Mouse (Mus musculus): Measurements from ENCODE around the gene Akap1. TPM values are rescaled to one million over a fixed set of nuclear protein-coding genes. Genes with fewer than 3 reads are reported as not detected.

Gene Akap1
- polyA plus RNA-seq, 1 experiment from 2014 or later, result 18.9 TPM

GRCm38 (mm10) chr11:88803231-88804010 is 61.0 kb downstream of the Akap1 start:
- Histone ChIP-seq H3K9me3 (ENCODE audit: control insufficient read depth, low read length) (no peaks in the 10 kb centered on the region), H3K9ac (ENCODE audit: low read depth, low read length) (no peak overlapping the region), H3K27me3 (replicated peaks; ENCODE audit: control insufficient read depth, insufficient read depth, low read length) (no peaks in the 10 kb centered on the region), H3K36me3 (ENCODE audit: control insufficient read depth, insufficient read depth, low read length) (no peaks in the 10 kb centered on the region), H3K4me1 (replicated peaks; ENCODE audit: control insufficient read depth, insufficient read depth, low read length) (no peaks in the 10 kb centered on the region), H3K27ac (ENCODE audit: low read depth, low read length) (no peak overlapping the region), H3K4me3 (ENCODE audit: low read depth, low read length) (no peak overlapping the region), H3K4me2 (peak overlapping the region; percentile 36)
- 46% methylated on average over 31 of the region's 31 CpGs for WGBS
- DNase-seq (ENCODE audit: low spot score), result no peak
- ATAC-seq (replicated peaks; ENCODE audit: low FRiP score), result no peak

- no peaks in the 10 kb centered on the region for H3K9me3 ChIP-seq (ENCODE audit: control insufficient read depth, low read length)
- no peak for ATAC-seq (replicated peaks; ENCODE audit: low FRiP score)
- no peaks in the 10 kb centered on the region for H3K36me3 ChIP-seq (ENCODE audit: control insufficient read depth, insufficient read depth, low read length)
- 77% methylated on average over 8 of the region's 8 CpGs for WGBS
- H3K27me3 ChIP-seq (replicated peaks; ENCODE audit: control insufficient read depth, insufficient read depth, low read length), result no peaks in the 10 kb centered on the region
- DNase-seq (ENCODE audit: low spot score), result no peak
- H3K4me1 ChIP-seq (replicated peaks; ENCODE audit: control insufficient read depth, insufficient read depth, low read length), result no peaks in the 10 kb centered on the region
- H3K27ac ChIP-seq (ENCODE audit: low read depth, low read length), result no peak overlapping the region
- H3K4me3 ChIP-seq (ENCODE audit: low read depth, low read length), result no peak overlapping the region
- no peak overlapping the region for H3K9ac ChIP-seq (ENCODE audit: low read depth, low read length)
- no peak overlapping the region for H3K4me2 ChIP-seq
Observed at GRCm38 (mm10) chr11:88796207-88796606, 68.2 kb downstream of the Akap1 start.

DNA sequence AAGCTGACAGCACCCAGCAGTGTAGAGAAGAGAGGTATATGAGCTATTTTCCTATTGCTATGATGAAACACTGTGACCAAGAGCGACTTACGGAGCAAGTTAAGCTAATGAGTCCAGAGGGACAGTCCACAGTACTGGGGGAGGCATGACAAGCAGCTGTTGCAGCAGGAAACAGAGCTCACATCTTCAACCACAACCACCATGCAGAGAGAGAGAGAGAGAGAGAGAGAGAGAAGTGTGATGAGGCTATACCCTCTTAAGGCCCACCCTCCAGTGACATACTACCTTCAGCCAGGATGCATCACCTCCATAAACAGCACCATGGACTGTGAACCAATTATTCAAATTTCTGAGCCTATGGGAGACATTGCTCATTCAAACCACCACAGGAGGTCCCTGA is 74.5 kb downstream of the Akap1 start:
- no peaks in the 10 kb centered on the region for H3K36me3 ChIP-seq (ENCODE audit: control insufficient read depth, insufficient read depth, low read length)
- H3K9me3 ChIP-seq (ENCODE audit: control insufficient read depth, low read length), result no peaks in the 10 kb centered on the region
- H3K9ac ChIP-seq (ENCODE audit: low read depth, low read length), result no peak overlapping the region
- H3K27me3 ChIP-seq (replicated peaks; ENCODE audit: control insufficient read depth, insufficient read depth, low read length), result no peaks in the 10 kb centered on the region
- H3K4me2 ChIP-seq, result no peak overlapping the region
- ATAC-seq (replicated peaks; ENCODE audit: low FRiP score) (no peak), DNase-seq (ENCODE audit: low spot score) (no peak)
- no peaks in the 10 kb centered on the region for H3K4me1 ChIP-seq (replicated peaks; ENCODE audit: control insufficient read depth, insufficient read depth, low read length)
- WGBS, result 61% methylated on average over 2 of the region's 2 CpGs
- no peak overlapping the region for H3K27ac ChIP-seq (ENCODE audit: low read depth, low read length)
- H3K4me3 ChIP-seq (ENCODE audit: low read depth, low read length), result no peak overlapping the region

- H3K9ac ChIP-seq (ENCODE audit: low read depth, low read length), result no peak overlapping the region
- 75% methylated on average over 7 of the region's 7 CpGs for WGBS
- H3K36me3 ChIP-seq (ENCODE audit: control insufficient read depth, insufficient read depth, low read length), result no peaks in the 10 kb centered on the region
- H3K27ac ChIP-seq (ENCODE audit: low read depth, low read length), result no peak overlapping the region
- no peaks in the 10 kb centered on the region for H3K27me3 ChIP-seq (replicated peaks; ENCODE audit: control insufficient read depth, insufficient read depth, low read length)
- no peak for DNase-seq (ENCODE audit: low spot score)
- H3K4me2 ChIP-seq, result no peak overlapping the region
- H3K4me1 ChIP-seq (replicated peaks; ENCODE audit: control insufficient read depth, insufficient read depth, low read length), result no peaks in the 10 kb centered on the region
- H3K9me3 ChIP-seq (ENCODE audit: control insufficient read depth, low read length), result no peaks in the 10 kb centered on the region
- no peak overlapping the region for H3K4me3 ChIP-seq (ENCODE audit: low read depth, low read length)
- ATAC-seq (replicated peaks; ENCODE audit: low FRiP score), result no peak
Observed at GRCm38 (mm10) chr11:88786816-88787215, 77.6 kb downstream of the Akap1 start.

DNA sequence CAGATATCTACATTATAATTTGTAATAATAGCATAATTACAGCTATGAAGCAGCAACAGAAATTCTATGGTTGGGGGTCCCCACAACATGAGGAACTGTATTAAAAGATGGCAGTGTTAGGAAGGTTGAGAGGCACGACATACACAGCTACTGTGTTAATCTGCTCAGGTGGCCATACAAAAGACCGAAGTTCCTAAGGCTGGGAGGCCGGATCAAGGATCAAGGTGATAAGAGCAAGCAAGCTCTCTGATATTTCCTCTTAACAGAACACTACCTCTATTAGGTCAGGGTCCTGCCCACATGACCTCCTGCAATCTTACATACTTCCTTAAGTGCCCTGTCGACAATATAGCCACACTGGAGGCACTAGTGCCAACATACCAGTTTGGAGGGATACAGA is 80.9 kb downstream of the Akap1 start:
- no peak overlapping the region for H3K4me2 ChIP-seq
- H3K36me3 ChIP-seq (ENCODE audit: control insufficient read depth, insufficient read depth, low read length), result no peaks in the 10 kb centered on the region
- no peak overlapping the region for H3K4me3 ChIP-seq (ENCODE audit: low read depth, low read length)
- no peaks in the 10 kb centered on the region for H3K4me1 ChIP-seq (replicated peaks; ENCODE audit: control insufficient read depth, insufficient read depth, low read length)
- 75% methylated on average over 4 of the region's 4 CpGs for WGBS
- H3K9ac ChIP-seq (ENCODE audit: low read depth, low read length), result no peak overlapping the region
- H3K27me3 ChIP-seq (replicated peaks; ENCODE audit: control insufficient read depth, insufficient read depth, low read length), result no peaks in the 10 kb centered on the region
- H3K27ac ChIP-seq (ENCODE audit: low read depth, low read length), result no peak overlapping the region
- H3K9me3 ChIP-seq (ENCODE audit: control insufficient read depth, low read length), result no peaks in the 10 kb centered on the region
- DNase-seq (ENCODE audit: low spot score) (no peak), ATAC-seq (replicated peaks; ENCODE audit: low FRiP score) (no peak)

- Histone ChIP-seq H3K36me3 (ENCODE audit: control insufficient read depth, insufficient read depth, low read length) (no peaks in the 10 kb centered on the region), H3K4me2 (no peak overlapping the region), H3K9ac (ENCODE audit: low read depth, low read length) (no peak overlapping the region), H3K4me3 (ENCODE audit: low read depth, low read length) (no peak overlapping the region), H3K27ac (ENCODE audit: low read depth, low read length) (no peak overlapping the region), H3K27me3 (replicated peaks; ENCODE audit: control insufficient read depth, insufficient read depth, low read length) (no peaks in the 10 kb centered on the region), H3K4me1 (replicated peaks; ENCODE audit: control insufficient read depth, insufficient read depth, low read length) (no peaks in the 10 kb centered on the region), H3K9me3 (ENCODE audit: control insufficient read depth, low read length) (no peaks in the 10 kb centered on the region)
- no peak for ATAC-seq (replicated peaks; ENCODE audit: low FRiP score)
- WGBS, result 79% methylated on average over 5 of the region's 5 CpGs
- no peak for DNase-seq (ENCODE audit: low spot score)
Observed at GRCm38 (mm10) chr11:88782531-88782930, 81.9 kb downstream of the Akap1 start.

Other genes with a start within 250 kb of the Akap1 start
- 7.1 and 8.2 TPM in 2 replicates for gene Msi2, start 146.1 kb downstream of the Akap1 start, polyA plus RNA-seq (2014; fragmentation: Nextera tagmentation; extraction: Ambion mirVana)
- gene Scpep1, start 90.9 kb upstream of the Akap1 start, polyA plus RNA-seq (2014; fragmentation: Nextera tagmentation; extraction: Ambion mirVana), result 57.4 and 59.4 TPM in 2 replicates
- gene Elobl, start 102.3 kb upstream of the Akap1 start, polyA plus RNA-seq (2014; fragmentation: Nextera tagmentation; extraction: Ambion mirVana), result not detected in 2 replicates
- 9.3 and 9.5 TPM in 2 replicates for gene Coil, start 105.7 kb upstream of the Akap1 start, polyA plus RNA-seq (2014; fragmentation: Nextera tagmentation; extraction: Ambion mirVana)
- 20.6 and 21.1 TPM in 2 replicates for gene Trim25, start 134.8 kb upstream of the Akap1 start, polyA plus RNA-seq (2014; fragmentation: Nextera tagmentation; extraction: Ambion mirVana)
- gene Dgke, start 202.3 kb upstream of the Akap1 start, polyA plus RNA-seq (2014; fragmentation: Nextera tagmentation; extraction: Ambion mirVana), result 1.8 and 1.9 TPM in 2 replicates
- not detected in 2 replicates for gene Gm525, start 209.3 kb upstream of the Akap1 start, polyA plus RNA-seq (2014; fragmentation: Nextera tagmentation; extraction: Ambion mirVana)

Data from liver, embryonic 11.5 days (tissue).